Mouse (Mus musculus) neural tube, embryonic 13.5 days (tissue): ENCODE data around the gene Mgat4a. TPM values are rescaled to one million over a fixed set of nuclear protein-coding genes. Genes with fewer than 3 reads are reported as not detected.
A peak's percentile ranks its signal among the peaks of the same experiment; 100 is the strongest.
"Not testable (repeated sequence)": the region's sequence is repeated elsewhere in the genome, so short reads cannot be mapped to it uniquely, and the experiment has no call there.

ENCODE experiments used
- ATAC-seq: fragments of 200-750 bp; cut with Nextera tagmentation; 2 replicates; pipeline ENCODE4 v1.8.0; 2017; ENCODE audit warnings: low read depth, mild to moderate bottlenecking, moderate TSS enrichment, moderate library complexity
- H3K27ac ChIP-seq: fragments of 300-500 bp; sonication (generic); replicated peaks from 2 replicates; pipeline ENCODE4 v1.5.1; 2015; ENCODE audit warnings: moderate library complexity, mild to moderate bottlenecking, inconsistent platforms
- H3K27me3 ChIP-seq: fragments of 300-500 bp; sonication (generic); 2 replicates; pipeline ENCODE4 v1.6.1; 2015; ENCODE audit warnings: mild to moderate bottlenecking, inconsistent platforms
- H3K36me3 ChIP-seq: fragments of 300-500 bp; sonication (generic); 2 replicates; pipeline ENCODE4 v1.6.1; 2015; ENCODE audit warnings: mild to moderate bottlenecking, inconsistent platforms
- H3K4me1 ChIP-seq: fragments of 300-500 bp; sonication (generic); replicated peaks from 2 replicates; pipeline ENCODE4 v1.6.1; 2015; ENCODE audit warnings: inconsistent platforms
- H3K4me2 ChIP-seq: fragments of 300-500 bp; sonication (generic); 2 replicates; pipeline ENCODE4 v1.6.1; 2015; ENCODE audit warnings: inconsistent platforms, mild to moderate bottlenecking, moderate library complexity
- H3K4me3 ChIP-seq: fragments of 300-500 bp; sonication (generic); 2 replicates; pipeline ENCODE4 v1.5.1; 2015; ENCODE audit warnings: mild to moderate bottlenecking, inconsistent platforms
- H3K9ac ChIP-seq: fragments of 300-500 bp; sonication (generic); 2 replicates; pipeline ENCODE4 v1.6.1; 2015; ENCODE audit warnings: moderate library complexity, mild to moderate bottlenecking, inconsistent platforms
- H3K9me3 ChIP-seq: fragments of 300-500 bp; sonication (generic); 2 replicates; pipeline ENCODE4 v1.6.1; 2016; ENCODE audit warnings: inconsistent platforms
- WGBS: fragments of 180-500 bp; shearing (Covaris S2); methylation state at CpG from one replicate; pipeline ENCODE4 v1.1.7; 2015; 5-methylcytosine and 5-hydroxymethylcytosine counted together
- polyA plus RNA-seq: library from polyadenylated mRNA; unstranded; fragments of >200 nt; fragmentation: Nextera tagmentation; extraction: Ambion mirVana; gene quantifications from 2 replicates; pipeline ENCODE4 v1.2.1, GENCODE M21; 2015

Gene Mgat4a
- polyA plus RNA-seq, 1 experiment from 2014 or later: 7.1 TPM

GRCm38 (mm10) chr1:37526257-37526656, 14.6 kb downstream of the Mgat4a start:
- Histone ChIP-seq H3K4me1 (peaks cover 5% of the 10 kb centered on the region; the same call in 1 of the 2 replicates), H3K27me3 (no peaks in the 10 kb centered on the region), H3K4me2 (no peak overlapping the region), H3K9ac (no peak overlapping the region), H3K4me3 (no peak overlapping the region), H3K27ac (no peak overlapping the region), H3K9me3 (no peaks in the 10 kb centered on the region), H3K36me3 (no peaks in the 10 kb centered on the region)
- ATAC-seq: no peak

- no peaks in the 10 kb centered on the region for H3K9me3 ChIP-seq
- H3K4me2 ChIP-seq: no peak overlapping the region
- no peak overlapping the region for H3K4me3 ChIP-seq
- H3K36me3 ChIP-seq: no peaks in the 10 kb centered on the region
- no peaks in the 10 kb centered on the region for H3K4me1 ChIP-seq
- 89% methylated on average over 4 of the region's 4 CpGs for WGBS
- H3K27ac ChIP-seq: no peak overlapping the region
- H3K9ac ChIP-seq: no peak overlapping the region
- no peaks in the 10 kb centered on the region for H3K27me3 ChIP-seq
- ATAC-seq: no peak
Measured at GRCm38 (mm10) chr1:37524669-37525068, 16.1 kb downstream of the Mgat4a start.

DNA sequence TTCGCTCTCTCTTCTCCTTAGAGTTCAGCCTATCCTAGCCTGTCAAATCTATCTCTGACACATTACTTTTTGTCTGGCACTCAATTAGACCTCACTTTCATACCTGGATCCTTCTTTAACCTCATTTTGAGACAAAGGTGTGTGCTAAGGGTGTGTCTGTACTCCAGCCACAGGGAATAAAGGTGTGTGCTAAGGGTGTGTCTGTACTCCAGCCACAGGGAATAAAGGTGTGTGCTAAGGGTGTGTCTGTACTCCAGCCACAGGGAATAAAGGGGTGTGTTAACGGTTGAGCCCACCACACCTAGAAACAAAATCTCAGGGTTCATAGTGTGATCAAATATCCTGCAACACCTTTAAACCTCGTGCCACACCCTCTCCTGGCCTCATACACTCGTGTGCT, 16.7 kb downstream of the Mgat4a start:
- 82% methylated on average over 4 of the region's 4 CpGs for WGBS
- not testable (repeated sequence) for H3K9me3 ChIP-seq, H3K4me3 ChIP-seq, H3K9ac ChIP-seq, H3K27me3 ChIP-seq, H3K4me2 ChIP-seq, H3K4me1 ChIP-seq, ATAC-seq, H3K27ac ChIP-seq, H3K36me3 ChIP-seq

GRCm38 (mm10) chr1:37523548-37523947, 17.3 kb downstream of the Mgat4a start:
- not testable (repeated sequence) for H3K27ac ChIP-seq, H3K4me2 ChIP-seq, H3K36me3 ChIP-seq, H3K9ac ChIP-seq, H3K9me3 ChIP-seq, H3K4me3 ChIP-seq, H3K4me1 ChIP-seq, H3K27me3 ChIP-seq, ATAC-seq
- 94% methylated on average over 3 of the region's 3 CpGs for WGBS

DNA sequence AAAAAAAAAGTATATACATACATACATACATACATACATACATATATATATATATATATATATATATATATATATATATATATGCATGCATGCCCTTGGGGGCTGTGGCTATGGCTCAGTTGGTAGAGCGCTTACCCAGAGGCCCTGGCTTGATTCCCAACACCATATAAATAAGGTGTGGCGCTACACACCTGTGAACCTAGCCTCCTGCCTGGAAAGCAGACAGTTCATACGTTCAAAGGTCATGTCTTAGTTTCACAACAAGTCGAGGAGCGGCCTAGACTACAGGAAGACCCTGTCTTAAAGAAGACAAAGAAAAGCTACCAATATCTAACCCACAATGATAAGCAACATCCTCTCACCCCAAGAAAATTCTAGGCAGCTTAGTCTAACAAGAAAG, 18.7 kb downstream of the Mgat4a start:
- Histone ChIP-seq H3K27ac (no peak overlapping the region), H3K9me3 (no peaks in the 10 kb centered on the region), H3K27me3 (no peaks in the 10 kb centered on the region), H3K9ac (no peak overlapping the region), H3K4me1 (no peaks in the 10 kb centered on the region), H3K4me3 (no peak overlapping the region), H3K36me3 (no peaks in the 10 kb centered on the region), H3K4me2 (no peak overlapping the region)
- no peak for ATAC-seq
- WGBS: 90% methylated on average over 5 of the region's 5 CpGs

DNA sequence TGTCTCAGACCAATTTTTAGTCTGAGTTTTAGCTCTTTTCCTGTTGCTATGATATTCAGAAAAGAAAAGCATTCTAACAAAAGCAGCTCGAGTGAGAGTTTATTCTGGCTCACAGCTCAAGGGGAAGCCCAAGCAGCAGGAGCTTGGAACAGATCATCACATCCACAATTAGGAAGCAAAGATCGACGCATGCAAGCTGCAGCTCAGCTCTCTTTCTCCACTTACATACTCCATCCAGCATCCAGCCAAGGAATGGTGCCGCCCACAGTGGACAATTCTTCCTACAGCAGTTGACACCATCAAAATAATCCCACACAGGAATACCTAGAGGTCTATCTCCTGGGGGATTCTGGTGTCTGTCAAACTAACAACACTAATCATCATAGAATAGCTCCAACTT, 22.0 kb downstream of the Mgat4a start:
- Histone ChIP-seq H3K9ac (no peak overlapping the region), H3K9me3 (no peaks in the 10 kb centered on the region), H3K4me1 (no peaks in the 10 kb centered on the region), H3K36me3 (no peaks in the 10 kb centered on the region), H3K4me3 (no peak overlapping the region), H3K27me3 (no peaks in the 10 kb centered on the region), H3K27ac (no peak overlapping the region), H3K4me2 (no peak overlapping the region)
- WGBS: 95% methylated on average over 4 of the region's 4 CpGs
- no peak for ATAC-seq

DNA sequence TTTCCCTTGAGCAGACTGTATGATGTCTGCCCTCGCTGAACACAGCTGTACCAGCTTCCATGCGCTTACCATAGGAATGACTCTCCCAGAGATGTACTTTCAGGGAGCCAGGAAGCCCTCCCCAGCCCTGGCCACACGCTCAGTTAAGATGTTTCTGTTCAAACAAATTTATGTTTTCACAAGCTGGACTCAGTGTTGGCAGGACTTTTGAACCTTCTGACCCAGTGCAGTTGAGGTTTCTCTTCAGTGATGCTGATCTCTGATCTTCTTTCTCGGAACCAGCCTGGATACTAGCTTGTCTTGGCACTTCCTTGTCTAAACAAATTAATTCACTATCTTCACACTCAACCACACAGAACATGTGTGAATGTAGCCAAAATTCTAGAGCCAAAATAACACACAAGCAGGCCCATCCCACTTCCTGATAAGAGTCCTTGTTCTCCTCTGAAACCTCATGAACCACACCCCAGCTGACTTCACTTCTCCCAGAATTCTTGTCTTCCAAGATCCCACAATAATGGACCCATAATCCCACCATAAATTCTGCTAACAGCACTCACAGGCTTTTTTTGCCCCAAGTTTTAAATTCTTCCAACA, 22.6 kb downstream of the Mgat4a start:
- Histone ChIP-seq H3K4me2 (no peak overlapping the region), H3K9ac (no peak overlapping the region), H3K9me3 (no peaks in the 10 kb centered on the region), H3K36me3 (no peaks in the 10 kb centered on the region), H3K27ac (no peak overlapping the region), H3K27me3 (no peaks in the 10 kb centered on the region), H3K4me1 (peaks cover 5% of the 10 kb centered on the region), H3K4me3 (no peak overlapping the region)
- WGBS: 82% methylated on average over 4 of the region's 4 CpGs
- no peak for ATAC-seq

GRCm38 (mm10) chr1:37512961-37513431, 27.8 kb downstream of the Mgat4a start:
- WGBS: 70% methylated on average over 2 of the region's 2 CpGs
- Histone ChIP-seq H3K9me3 (0 out of 2 replicates have a peak, but pooled peaks cover 3% of the 10 kb centered on the region), H3K36me3 (no peaks in the 10 kb centered on the region), H3K27me3 (no peaks in the 10 kb centered on the region), H3K4me1 (peaks cover 21% of the 10 kb centered on the region), H3K4me3 (no peak overlapping the region), H3K27ac (peak overlapping the region; percentile 25; the same call in 1 of the 2 replicates), H3K9ac (no peak overlapping the region), H3K4me2 (no peak overlapping the region)
- peak; percentile 43 for ATAC-seq

- WGBS: 44% methylated on average over 5 of the region's 5 CpGs
- 0 out of 2 replicates have a peak, but pooled peaks cover 3% of the 10 kb centered on the region for H3K9me3 ChIP-seq
- H3K27me3 ChIP-seq: no peaks in the 10 kb centered on the region
- H3K4me1 ChIP-seq: peaks cover 21% of the 10 kb centered on the region
- H3K4me3 ChIP-seq: no peak overlapping the region
- ATAC-seq: peak; percentile 66
- H3K36me3 ChIP-seq: no peaks in the 10 kb centered on the region
- H3K4me2 ChIP-seq: no peak overlapping the region
- H3K9ac ChIP-seq: no peak overlapping the region
- peak overlapping the region; percentile 25; the same call in 1 of the 2 replicates for H3K27ac ChIP-seq
Measured at GRCm38 (mm10) chr1:37512109-37512640, 28.6 kb downstream of the Mgat4a start.

GRCm38 (mm10) chr1:37510193-37510592, 30.6 kb downstream of the Mgat4a start:
- Histone ChIP-seq H3K9ac (no peak overlapping the region), H3K9me3 (0 out of 2 replicates have a peak, but pooled peaks cover 12% of the 10 kb centered on the region), H3K27ac (no peak overlapping the region), H3K4me3 (no peak overlapping the region), H3K4me1 (peaks cover 21% of the 10 kb centered on the region), H3K27me3 (0 out of 2 replicates have a peak, but pooled peaks cover 3% of the 10 kb centered on the region), H3K36me3 (no peaks in the 10 kb centered on the region), H3K4me2 (no peak overlapping the region)
- WGBS: 83% methylated on average over 3 of the region's 3 CpGs
- no peak for ATAC-seq

DNA sequence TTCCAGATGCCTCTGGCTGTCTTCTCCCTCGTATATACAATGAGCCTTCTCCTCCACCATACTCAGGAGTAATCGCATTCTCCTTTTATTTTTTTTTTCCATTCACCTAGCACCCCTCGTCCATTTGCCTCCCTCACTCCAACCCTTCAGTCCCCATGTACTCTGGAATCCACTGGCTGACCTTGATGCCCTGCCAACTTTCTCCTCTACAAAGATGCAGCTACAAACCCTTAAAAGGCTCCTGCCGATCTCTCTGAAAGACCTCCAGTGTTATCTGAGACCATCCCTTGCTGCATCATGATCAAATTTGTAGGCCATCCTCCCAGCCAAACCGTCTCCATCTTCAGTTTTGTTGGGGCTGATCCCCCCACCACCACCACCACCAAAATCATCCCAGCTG, 31.4 kb downstream of the Mgat4a start:
- Histone ChIP-seq H3K27me3 (0 out of 2 replicates have a peak, but pooled peaks cover 6% of the 10 kb centered on the region), H3K36me3 (no peaks in the 10 kb centered on the region), H3K4me2 (no peak overlapping the region), H3K4me1 (peaks cover 21% of the 10 kb centered on the region), H3K27ac (no peak overlapping the region), H3K4me3 (no peak overlapping the region), H3K9ac (no peak overlapping the region), H3K9me3 (0 out of 2 replicates have a peak, but pooled peaks cover 12% of the 10 kb centered on the region)
- ATAC-seq: no peak
- 91% methylated on average over 5 of the region's 5 CpGs for WGBS

DNA sequence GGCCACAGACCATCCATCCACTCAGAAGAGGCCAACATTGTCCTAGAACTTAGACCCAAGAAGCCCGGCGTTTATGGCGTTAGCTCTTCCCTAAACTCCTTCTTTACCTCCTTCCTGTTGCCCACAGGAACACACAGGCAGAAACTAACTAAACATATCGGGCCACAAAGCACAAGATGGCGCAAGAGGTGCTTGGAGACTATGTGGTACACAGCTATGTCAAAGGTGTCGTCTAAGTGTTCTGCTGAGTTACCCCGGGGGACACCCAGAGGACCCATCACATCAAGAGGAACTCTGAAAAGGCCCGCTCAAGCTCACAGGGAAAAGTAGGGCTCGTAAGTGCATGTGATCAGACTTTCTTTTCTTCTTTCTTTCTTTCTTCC, 35.5 kb downstream of the Mgat4a start:
- H3K36me3 ChIP-seq: no peaks in the 10 kb centered on the region
- no peak overlapping the region for H3K4me2 ChIP-seq
- no peak overlapping the region for H3K9ac ChIP-seq
- H3K27me3 ChIP-seq: peaks cover 38% of the 10 kb centered on the region
- 96% methylated on average over 9 of the region's 9 CpGs for WGBS
- no peak overlapping the region for H3K27ac ChIP-seq
- H3K4me1 ChIP-seq: no peaks in the 10 kb centered on the region
- no peak overlapping the region for H3K4me3 ChIP-seq
- 0 out of 2 replicates have a peak, but pooled peaks cover 12% of the 10 kb centered on the region for H3K9me3 ChIP-seq
- ATAC-seq: no peak
